Mouse (Mus musculus) neural tube, embryonic 15.5 days (tissue): ENCODE data around the gene Lrrc25. TPM values are rescaled to one million over a fixed set of nuclear protein-coding genes. Genes with fewer than 3 reads are reported as not detected.

Experiments
- ATAC-seq: fragments of 200-750 bp; cut with Nextera tagmentation; 2 replicates; pipeline ENCODE4 v1.8.0; 2017; ENCODE audit warnings: mild to moderate bottlenecking, moderate TSS enrichment, moderate library complexity; ENCODE audit not compliant: low FRiP score
- H3K27ac ChIP-seq: fragments of 300-500 bp; sonication (generic); replicated peaks from 2 replicates; pipeline ENCODE4 v1.5.1; 2015; ENCODE audit warnings: mild to moderate bottlenecking, inconsistent platforms
- H3K27me3 ChIP-seq: fragments of 300-500 bp; sonication (generic); replicated peaks from 2 replicates; pipeline ENCODE4 v1.6.1; 2015; ENCODE audit warnings: inconsistent platforms
- H3K36me3 ChIP-seq: fragments of 300-500 bp; sonication (generic); 2 replicates; pipeline ENCODE4 v1.6.1; 2015; ENCODE audit warnings: inconsistent platforms
- H3K4me1 ChIP-seq: fragments of 300-500 bp; sonication (generic); 2 replicates; pipeline ENCODE4 v1.6.1; 2015; ENCODE audit warnings: inconsistent platforms
- H3K4me2 ChIP-seq: fragments of 300-500 bp; sonication (generic); 2 replicates; pipeline ENCODE4 v1.6.1; 2015; ENCODE audit warnings: inconsistent platforms, mild to moderate bottlenecking, moderate library complexity
- H3K4me3 ChIP-seq: fragments of 300-500 bp; sonication (generic); replicated peaks from 2 replicates; pipeline ENCODE4 v1.5.1; 2015; ENCODE audit warnings: mild to moderate bottlenecking, inconsistent platforms
- H3K9ac ChIP-seq: fragments of 300-500 bp; sonication (generic); replicated peaks from 2 replicates; pipeline ENCODE4 v1.6.1; 2015; ENCODE audit warnings: mild to moderate bottlenecking, inconsistent platforms
- H3K9me3 ChIP-seq: fragments of 300-500 bp; sonication (generic); replicated peaks from 2 replicates; pipeline ENCODE4 v1.6.1; 2016; ENCODE audit warnings: inconsistent platforms
- WGBS: fragments of 180-500 bp; shearing (Covaris S2); methylation state at CpG from one replicate; pipeline ENCODE4 v1.1.7; 2015; ENCODE audit warnings: mixed read lengths; 5-methylcytosine and 5-hydroxymethylcytosine counted together
- polyA plus RNA-seq: library from polyadenylated mRNA; unstranded; fragments of >200 nt; fragmentation: Nextera tagmentation; extraction: Ambion mirVana; gene quantifications from 2 replicates; pipeline ENCODE4 v1.2.1, GENCODE M21; 2015

Lrrc25 gene
- polyA plus RNA-seq, 1 experiment from 2014 or later: 2.6 TPM

DNA sequence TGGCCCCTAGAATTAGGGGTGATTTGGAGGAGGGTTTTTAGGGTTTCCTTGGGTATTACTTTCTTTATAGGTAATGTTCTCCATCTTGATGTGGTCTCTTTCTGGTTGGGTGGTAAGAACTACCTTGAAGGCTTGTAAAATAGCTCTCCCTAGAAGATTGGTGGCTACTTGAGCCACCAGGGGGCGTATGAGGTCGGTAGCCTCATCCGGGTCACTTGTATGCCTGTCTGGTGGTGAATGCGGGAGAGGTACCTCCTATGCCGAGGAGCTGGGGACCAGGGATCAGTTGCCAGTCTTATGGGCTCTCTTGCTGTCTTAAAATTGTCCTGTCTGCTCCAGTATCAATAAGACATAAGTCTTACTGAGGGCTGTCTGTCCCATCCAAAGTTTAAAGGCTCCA lies 9.1 kb downstream of the Lrrc25 start:
- ATAC-seq: no peak
- no peak overlapping the region for H3K27ac ChIP-seq
- no peaks in the 10 kb centered on the region for H3K9me3 ChIP-seq
- peaks cover 5% of the 10 kb centered on the region; the same call in 1 of the 2 replicates for H3K27me3 ChIP-seq
- no peak overlapping the region for H3K4me2 ChIP-seq
- peaks cover 11% of the 10 kb centered on the region for H3K4me1 ChIP-seq
- H3K36me3 ChIP-seq: no peaks in the 10 kb centered on the region
- 23% methylated on average over 5 of the region's 5 CpGs for WGBS
- H3K4me3 ChIP-seq: no peak overlapping the region
- no peak overlapping the region for H3K9ac ChIP-seq

DNA sequence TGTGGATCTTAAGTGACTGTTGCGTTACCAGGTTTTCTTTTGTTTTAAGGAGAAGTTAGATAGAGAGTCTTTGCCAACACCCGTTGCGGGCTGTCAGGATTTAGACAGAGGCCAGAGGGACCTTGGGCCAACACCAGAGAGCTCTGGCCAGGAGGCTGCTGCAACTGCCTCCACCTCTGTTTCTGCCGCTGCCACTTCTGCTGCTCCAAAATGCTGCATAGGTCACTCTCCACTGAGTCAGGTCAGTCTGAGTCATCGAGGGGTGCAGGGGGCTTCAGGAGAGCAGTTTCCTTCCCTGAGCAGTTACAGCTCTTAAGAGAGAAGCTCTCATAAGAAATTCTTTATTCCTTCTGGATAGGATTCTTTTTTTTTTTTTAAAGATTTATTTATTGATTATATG lies 11.1 kb downstream of the Lrrc25 start:
- H3K27ac ChIP-seq: no peak overlapping the region
- H3K4me3 ChIP-seq: no peak overlapping the region
- H3K27me3 ChIP-seq: peaks cover 14% of the 10 kb centered on the region; the same call in 1 of the 2 replicates
- 83% methylated on average over 5 of the region's 5 CpGs for WGBS
- no peak overlapping the region for H3K4me2 ChIP-seq
- no peak overlapping the region for H3K9ac ChIP-seq
- no peak for ATAC-seq
- no peaks in the 10 kb centered on the region for H3K36me3 ChIP-seq
- no peaks in the 10 kb centered on the region for H3K9me3 ChIP-seq
- peaks cover 24% of the 10 kb centered on the region for H3K4me1 ChIP-seq

DNA sequence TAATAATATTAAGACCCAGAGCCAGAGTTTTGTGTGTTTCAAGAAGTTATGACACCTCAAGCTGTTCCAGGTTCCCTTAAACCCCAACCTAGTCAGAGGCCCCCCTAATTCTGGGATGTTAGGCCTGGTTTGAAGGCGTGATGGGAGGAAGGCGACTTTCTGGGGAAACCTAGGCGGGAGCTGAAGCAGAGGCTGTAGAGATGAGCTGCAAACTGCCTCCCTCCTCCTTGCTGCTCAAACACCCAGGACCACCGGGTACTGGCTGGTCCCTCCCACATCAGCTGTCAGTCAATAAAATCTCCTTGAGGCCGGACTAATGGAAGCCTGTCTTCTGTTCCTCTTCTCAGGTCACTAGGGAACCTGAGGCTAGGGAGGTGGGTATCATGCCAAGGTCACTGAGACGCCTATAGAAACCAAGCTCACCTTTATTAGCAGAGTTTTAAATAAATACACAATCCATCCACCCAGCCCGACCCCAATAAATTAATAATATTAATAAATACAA lies 13.1 kb downstream of the Lrrc25 start:
- Histone ChIP-seq H3K27ac (peak overlapping the region; percentile 76), H3K9me3 (no peaks in the 10 kb centered on the region), H3K4me3 (peak overlapping the region; percentile 50), H3K27me3 (peaks cover 9% of the 10 kb centered on the region; the same call in 1 of the 2 replicates), H3K4me1 (peaks cover 25% of the 10 kb centered on the region), H3K9ac (peak overlapping the region; percentile 49), H3K4me2 (peak overlapping the region; percentile 78), H3K36me3 (no peaks in the 10 kb centered on the region)
- peak; percentile 1; the same call in 1 of the 2 replicates for ATAC-seq
- WGBS: 59% methylated on average over 7 of the region's 7 CpGs

DNA sequence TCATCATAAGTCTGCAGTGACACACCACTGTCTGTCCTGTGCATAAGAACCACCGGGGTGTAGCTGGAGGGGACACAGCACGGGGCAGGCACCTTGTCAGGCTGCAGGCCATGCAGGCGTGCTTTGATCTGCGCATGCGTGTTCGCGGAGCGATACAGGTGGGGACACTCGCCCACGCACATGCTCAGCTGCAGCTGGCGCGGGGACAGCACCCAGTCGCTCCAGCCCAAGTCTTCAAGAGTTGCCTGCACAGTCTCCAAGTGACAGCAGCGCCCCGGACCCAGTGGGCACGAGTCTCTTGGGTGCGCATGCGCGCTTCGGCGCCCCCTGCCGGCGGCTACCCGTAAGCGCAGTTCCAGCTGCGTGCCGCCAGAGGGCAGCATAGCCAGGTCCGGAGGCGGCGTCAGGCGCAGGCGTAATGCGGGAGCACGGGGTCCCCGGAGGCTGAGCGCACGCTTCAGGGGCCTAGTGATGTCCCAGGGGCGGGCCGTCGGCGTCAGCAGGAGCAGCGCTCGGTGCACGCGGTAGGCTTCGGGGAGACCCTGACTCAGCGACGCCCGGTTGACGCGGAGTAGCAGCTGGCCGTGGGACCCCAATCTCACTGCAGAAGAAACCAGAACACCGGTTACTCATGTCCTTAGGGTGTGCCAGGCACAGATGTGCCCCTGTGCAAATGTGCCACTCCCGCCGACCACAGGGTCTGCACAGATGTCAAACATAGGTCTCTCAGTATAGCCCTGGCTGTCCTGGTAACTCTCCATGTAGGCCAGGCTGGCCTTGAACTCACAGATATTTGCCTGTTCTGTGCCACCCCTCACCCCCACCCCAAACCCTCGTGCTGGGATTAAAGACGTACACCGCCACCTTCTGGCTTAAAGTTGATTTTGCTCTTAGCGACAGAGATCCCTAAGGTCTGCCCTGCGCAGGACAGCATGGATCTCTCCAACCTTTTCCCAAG lies 13.9 kb downstream of the Lrrc25 start:
- WGBS: under 1% methylated on average over 60 of the region's 60 CpGs
- Histone ChIP-seq H3K4me2 (peak overlapping the region; percentile 78), H3K9ac (peak overlapping the region; percentile 51), H3K9me3 (no peaks in the 10 kb centered on the region), H3K36me3 (no peaks in the 10 kb centered on the region), H3K4me3 (peak overlapping the region; percentile 50), H3K27me3 (peaks cover 9% of the 10 kb centered on the region; the same call in 1 of the 2 replicates), H3K4me1 (peaks cover 28% of the 10 kb centered on the region), H3K27ac (peak overlapping the region; percentile 76)
- ATAC-seq: peak; percentile 91

DNA sequence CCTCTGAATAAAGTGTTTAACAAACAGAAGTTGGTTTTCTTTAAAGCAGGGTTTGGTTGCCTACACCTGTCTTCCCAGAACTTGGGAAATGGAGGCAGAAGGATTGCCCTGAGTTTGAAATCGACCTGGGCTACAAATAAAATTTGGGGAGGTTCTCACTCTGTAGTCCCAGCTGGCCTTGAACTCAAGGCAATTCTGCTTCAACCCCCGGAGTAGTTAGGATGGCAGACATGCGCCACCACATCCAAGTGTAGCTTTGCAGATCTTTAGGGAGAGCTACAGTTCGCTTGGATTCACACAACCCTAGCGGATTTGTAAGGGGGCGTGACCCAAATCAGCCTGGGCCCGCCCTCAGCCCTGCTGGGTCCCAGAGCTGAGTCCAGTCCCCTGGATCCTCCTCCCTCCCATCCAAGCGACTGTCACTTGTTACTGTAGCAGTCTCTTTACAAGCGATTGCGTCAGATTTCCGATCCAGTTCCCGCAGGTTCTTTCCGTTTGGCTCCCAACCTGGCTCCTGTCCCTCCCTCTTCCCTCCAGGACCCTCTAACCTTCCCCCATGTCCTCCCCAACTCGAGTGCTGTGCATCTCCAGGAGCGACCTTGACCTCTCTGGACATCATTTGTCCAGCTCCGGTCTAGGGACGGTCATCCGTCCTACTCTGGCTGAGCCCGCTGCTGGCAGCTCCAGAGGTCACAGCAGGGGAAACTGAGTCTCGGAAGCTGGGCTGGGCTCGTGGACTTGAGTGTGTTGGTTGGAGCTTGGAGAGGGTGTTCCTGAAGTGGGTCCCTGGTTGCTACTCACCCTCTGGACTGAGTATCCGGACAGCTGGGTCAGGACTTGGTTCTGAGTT lies 14.8 kb downstream of the Lrrc25 start:
- 15% methylated on average over 22 of the region's 22 CpGs for WGBS
- Histone ChIP-seq H3K9ac (peak overlapping the region; percentile 28; the same call in 1 of the 2 replicates), H3K27me3 (peaks cover 9% of the 10 kb centered on the region; the same call in 1 of the 2 replicates), H3K27ac (0 out of 2 replicates have a peak overlapping the region, but pooled peaks have one; percentile 76), H3K4me2 (peak overlapping the region; percentile 78), H3K36me3 (no peaks in the 10 kb centered on the region), H3K4me3 (no peak overlapping the region), H3K9me3 (no peaks in the 10 kb centered on the region), H3K4me1 (peaks cover 28% of the 10 kb centered on the region)
- no peak for ATAC-seq

DNA sequence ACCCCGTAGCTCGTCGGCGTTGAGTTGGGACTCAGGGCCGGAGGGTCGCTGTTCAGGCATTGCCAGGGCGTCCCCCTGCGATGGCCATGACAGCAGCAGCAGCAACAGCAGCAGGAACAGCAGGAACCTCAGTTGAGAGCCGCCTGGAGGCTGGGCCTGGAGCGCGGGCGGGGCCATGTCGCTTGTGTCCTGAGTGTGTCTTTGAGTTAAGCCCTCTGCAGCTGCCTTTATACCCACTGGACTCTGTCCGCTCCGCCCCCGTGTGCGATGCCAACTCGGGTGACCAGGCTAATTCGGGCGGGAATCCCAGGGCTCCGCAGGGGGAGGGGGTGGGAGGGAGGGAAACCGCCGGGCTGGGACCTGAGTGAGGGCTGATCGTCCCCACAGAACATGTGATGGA lies 15.5 kb downstream of the Lrrc25 start:
- Histone ChIP-seq H3K9me3 (no peaks in the 10 kb centered on the region), H3K27ac (no peak overlapping the region), H3K4me1 (peaks cover 28% of the 10 kb centered on the region), H3K9ac (no peak overlapping the region), H3K4me3 (no peak overlapping the region), H3K36me3 (no peaks in the 10 kb centered on the region), H3K4me2 (no peak overlapping the region; the same call in 1 of the 2 replicates), H3K27me3 (peaks cover 9% of the 10 kb centered on the region; the same call in 1 of the 2 replicates)
- 20% methylated on average over 24 of the region's 24 CpGs for WGBS
- ATAC-seq: no peak

DNA sequence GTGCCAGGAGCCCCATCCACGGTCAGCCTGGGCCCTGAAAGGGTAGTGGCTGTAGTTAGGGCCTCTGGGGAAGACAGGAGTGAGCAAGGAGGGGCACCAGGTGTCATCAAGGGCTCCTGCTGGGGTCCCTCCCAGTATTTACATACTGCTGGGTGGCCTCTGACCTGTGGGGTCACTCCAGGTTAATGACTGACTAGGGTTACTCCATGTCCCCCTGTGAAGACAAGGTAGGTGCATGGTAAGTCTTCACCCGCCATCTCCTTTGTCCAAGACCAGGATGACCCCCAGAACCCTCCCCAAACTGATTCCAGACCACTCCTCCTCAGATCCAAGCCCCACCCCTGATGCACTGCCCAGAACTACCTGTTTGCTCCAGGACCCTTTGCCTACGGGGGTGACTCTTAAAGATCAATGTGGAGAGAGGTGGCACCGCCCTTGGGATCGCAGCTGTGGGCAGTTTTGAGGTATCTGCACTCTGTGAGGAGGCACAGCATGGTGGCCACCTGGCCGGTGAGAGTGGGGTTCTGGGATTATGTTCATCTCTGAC lies 16.5 kb downstream of the Lrrc25 start, which contains the start of gene Gdf15:
Gdf15 (minus strand) TSS at position 111 of the 547 bp plus-strand sequence.
- no peaks in the 10 kb centered on the region for H3K9me3 ChIP-seq
- no peak within 1 kb of the TSS for H3K27ac ChIP-seq
- H3K9ac ChIP-seq: no peak within 1 kb of the TSS
- H3K27me3 ChIP-seq: peaks cover 9% of the 10 kb centered on the region; the same call in 1 of the 2 replicates
- ATAC-seq: no peak
- H3K4me1 ChIP-seq: peaks cover 32% of the 10 kb centered on the region
- WGBS: 80% methylated on average over 6 of the region's 6 CpGs
- H3K4me2 ChIP-seq: no peak within 1 kb of the TSS; the same call in 1 of the 2 replicates
- no peaks in the 10 kb centered on the region for H3K36me3 ChIP-seq
- H3K4me3 ChIP-seq: no peak within 1 kb of the TSS

DNA sequence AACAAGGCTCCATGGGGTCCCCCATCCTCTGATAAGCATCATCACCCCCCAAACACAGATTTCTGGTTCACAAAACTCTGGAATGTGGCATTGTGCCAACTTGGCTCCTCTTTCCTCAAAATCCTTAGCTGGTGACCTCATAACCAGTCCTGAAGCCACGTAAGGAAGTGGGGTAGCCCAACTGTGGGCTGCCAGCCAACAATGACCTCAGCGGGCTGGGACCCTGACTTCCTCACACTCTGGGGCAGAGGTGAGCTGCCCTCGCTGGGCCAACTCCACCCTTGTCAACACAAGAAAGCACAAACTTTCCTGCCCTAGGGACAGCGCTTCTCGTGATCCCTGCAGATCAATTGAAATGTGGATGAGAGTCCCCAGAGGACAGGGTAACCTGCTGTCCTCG lies 18.1 kb downstream of the Lrrc25 start:
- H3K4me2 ChIP-seq: no peak overlapping the region
- no peak for ATAC-seq
- no peak overlapping the region for H3K4me3 ChIP-seq
- H3K36me3 ChIP-seq: no peaks in the 10 kb centered on the region
- H3K9ac ChIP-seq: no peak overlapping the region
- peaks cover 30% of the 10 kb centered on the region for H3K4me1 ChIP-seq
- 61% methylated on average over 6 of the region's 6 CpGs for WGBS
- peaks cover 9% of the 10 kb centered on the region; the same call in 1 of the 2 replicates for H3K27me3 ChIP-seq
- H3K27ac ChIP-seq: no peak overlapping the region
- no peaks in the 10 kb centered on the region for H3K9me3 ChIP-seq

DNA sequence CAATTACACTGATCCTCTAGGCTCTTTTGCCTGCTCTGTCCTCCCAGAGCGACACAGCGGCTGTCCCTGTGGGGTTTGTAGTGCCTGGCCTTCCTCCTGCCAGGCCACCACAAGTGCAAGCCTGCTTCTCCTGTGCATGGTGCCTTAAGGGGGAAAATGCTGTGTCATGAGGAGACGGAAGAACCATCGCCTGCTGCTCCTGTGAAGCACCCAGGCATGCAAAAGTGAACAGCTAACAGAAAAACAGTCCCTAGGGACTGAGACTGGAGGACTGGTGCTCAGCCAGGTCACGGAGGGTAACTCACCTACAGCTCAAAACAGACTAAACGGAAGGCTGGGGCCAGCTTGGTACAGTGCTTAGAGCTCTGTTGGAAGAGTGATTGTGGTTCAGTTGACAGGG lies 19.6 kb downstream of the Lrrc25 start:
- 72% methylated on average over 6 of the region's 6 CpGs for WGBS
- Histone ChIP-seq H3K4me1 (peaks cover 17% of the 10 kb centered on the region), H3K27ac (no peak overlapping the region), H3K4me2 (no peak overlapping the region), H3K27me3 (peaks cover 9% of the 10 kb centered on the region; the same call in 1 of the 2 replicates), H3K4me3 (no peak overlapping the region), H3K9ac (no peak overlapping the region), H3K36me3 (no peaks in the 10 kb centered on the region), H3K9me3 (no peaks in the 10 kb centered on the region)
- no peak for ATAC-seq

DNA sequence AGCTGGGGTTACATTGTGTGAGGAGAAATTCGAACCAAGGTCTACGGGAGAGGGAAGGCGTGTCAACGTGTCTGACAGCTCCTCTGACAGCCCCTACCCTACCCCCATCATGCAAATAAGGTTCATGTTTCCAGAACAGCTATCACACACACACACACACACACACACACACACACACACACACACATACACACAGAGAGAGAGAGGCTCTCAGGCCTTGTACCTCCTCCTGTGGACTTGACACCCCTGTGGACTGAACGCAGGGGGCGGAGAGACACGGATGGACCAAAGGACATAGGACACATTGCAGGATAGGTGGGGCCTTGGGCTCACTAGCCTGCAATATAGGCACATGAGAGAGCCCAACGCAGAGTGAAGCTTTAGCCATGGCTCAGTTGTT lies 20.9 kb downstream of the Lrrc25 start:
- no peak for ATAC-seq
- Histone ChIP-seq H3K4me2 (no peak overlapping the region), H3K4me1 (peaks cover 8% of the 10 kb centered on the region; the same call in 1 of the 2 replicates), H3K9me3 (no peaks in the 10 kb centered on the region), H3K27ac (no peak overlapping the region), H3K36me3 (no peaks in the 10 kb centered on the region), H3K27me3 (no peaks in the 10 kb centered on the region), H3K9ac (no peak overlapping the region), H3K4me3 (no peak overlapping the region)
- WGBS: 63% methylated on average over 8 of the region's 8 CpGs

DNA sequence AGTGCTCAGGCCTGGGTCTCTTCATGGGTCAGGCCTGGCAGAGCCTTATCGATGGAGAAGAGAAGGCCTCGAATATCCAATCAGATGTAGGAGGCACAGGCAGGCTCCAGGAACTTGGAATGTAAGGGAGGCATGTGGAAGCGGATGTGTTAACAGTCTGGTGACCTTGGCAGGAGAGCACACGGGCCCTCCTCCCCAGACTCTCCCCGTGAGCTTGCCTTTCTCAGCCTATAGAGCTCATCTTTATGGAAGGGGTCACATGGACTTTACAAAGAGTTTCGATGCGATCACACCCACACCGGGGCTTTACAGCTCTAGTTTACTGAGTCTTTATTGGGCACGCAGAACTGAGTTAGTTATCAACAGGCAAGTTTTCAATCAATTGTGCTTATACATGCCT lies 22.8 kb downstream of the Lrrc25 start:
- no peaks in the 10 kb centered on the region for H3K9me3 ChIP-seq
- H3K27ac ChIP-seq: no peak overlapping the region
- no peak for ATAC-seq
- H3K4me3 ChIP-seq: no peak overlapping the region
- no peak overlapping the region for H3K9ac ChIP-seq
- H3K36me3 ChIP-seq: no peaks in the 10 kb centered on the region
- 76% methylated on average over 9 of the region's 9 CpGs for WGBS
- no peak overlapping the region for H3K4me2 ChIP-seq
- no peaks in the 10 kb centered on the region for H3K27me3 ChIP-seq
- peaks cover 8% of the 10 kb centered on the region; the same call in 1 of the 2 replicates for H3K4me1 ChIP-seq
